In genomic region chr15:85319924-85320668, GRCm38 (mm10) we compare ENCODE assay signal across 20 mouse cellular contexts. TPM values are rescaled to one million over a fixed set of nuclear protein-coding genes. Genes with fewer than 3 reads are reported as not detected.
DNase-seq lines count a peak whose midpoint lies in the region; ATAC-seq and TF ChIP-seq lines count a peak whose summit lies in the region.
"Had no signal": no experiment of that assay in that cellular context is flagged by ENCODE, and none has a peak within 500 bp of the region (broad histone marks: within the 10 kb centered on the region; RNA-seq: fewer than 3 reads in every experiment).

No protein-coding gene starts in this region.

- no peak overlapping the region for H3K4me3 ChIP-seq in bone marrow, adult 2 months (replicated peaks; ENCODE audit: control insufficient read depth, low read depth, low read length)
- H3K4me3 ChIP-seq: embryonic facial prominence, embryonic 10.5 days; heart, embryonic 10.5 days; layer of hippocampus, adult 2 months; liver, embryonic 13.5 days had no signal

- ATAC-seq in activated CD4-positive, CD25-positive, alpha-beta regulatory T cell, adult 4 months, result no peak
- ATAC-seq: CD4-positive, CD25-positive, alpha-beta regulatory T cell, adult 4 months; hindbrain, embryonic 16.5 days had no signal

- intact Hi-C loops in gastrocnemius, postnatal 14 days (cut with DNase I; ENCODE audit: low total_unique reads), result loop anchor here (2.0 to 10.0 kb wide), 4 partner anchors 55 to 261 kb away; no protein-coding TSS in a partner anchor

- H3K4me1 ChIP-seq in bone marrow, adult 2 months (ENCODE audit: control insufficient read depth, insufficient read depth, low read length), result no peaks in the 10 kb centered on the region

- peak; percentile 18; the same call in 1 of the 2 replicates for TF ChIP-seq CTCF in bone marrow, adult 2 months (IDR thresholded peaks at IDR 0.05; ENCODE audit: control insufficient read depth, insufficient read depth, low read length)

- peak; percentile 28 for DNase-seq in gastrocnemius, postnatal 14 days
- no peak for DNase-seq in gastrocnemius, postnatal 10 days
- DNase-seq in ovary, adult 18-20 months (ENCODE audit: low spot score), result peak; percentile 40
- DNase-seq in ovary, postnatal 10 days (ENCODE audit: low spot score), result no peak
- peak; percentile 47 for DNase-seq in adipocyte (ENCODE audit: low spot score)
- DNase-seq in frontal cortex, adult 2 months (ENCODE audit: extremely low spot score in 1 of 2, low spot score in 1 of 2), result no peak
- DNase-seq: cerebellum, adult 11-12 months; gastrocnemius, postnatal 25 days; kidney, adult 11 months; liver, embryonic 13.5 days; lung, postnatal 36 days; thymus, postnatal 14 days had no signal

- no peak overlapping the region for H3K27ac ChIP-seq in bone marrow, adult 2 months (ENCODE audit: control insufficient read depth, insufficient read depth, low read depth, low read length, poor library complexity)
- H3K27ac ChIP-seq: embryonic facial prominence, embryonic 10.5 days; heart, embryonic 10.5 days; kidney, postnatal 0 days; layer of hippocampus, adult 2 months; liver, embryonic 13.5 days had no signal

- no peak for TF ChIP-seq POLR2A in bone marrow, adult 2 months (IDR thresholded peaks at IDR 0.05; ENCODE audit: borderline replicate concordance, control insufficient read depth, low read depth, low read length)

- 86% methylated on average over 11 of the region's 11 CpGs for WGBS in bone marrow, adult 2 months

RNA-seq across cellular contexts. Expression of gene Atxn10, which starts 15.9 kb away (rescaled TPM):
- total RNA-seq in gastrocnemius, postnatal 14 days (2021), result 10 to 100 TPM; 47.7 to 49.8 TPM
- 10 to 100 TPM; 69.7 to 78.9 TPM for total RNA-seq in gastrocnemius, postnatal 10 days (2021)
- 24.4 and 66.8 TPM in 2 replicates for polyA plus RNA-seq in bone marrow, adult 2 months (2011; ENCODE audit: insufficient read depth, insufficient read length, low replicate concordance, missing spikeins)
- 100 to 1,000 TPM; 119 to 138 TPM for polyA plus RNA-seq in activated CD4-positive, CD25-positive, alpha-beta regulatory T cell, adult 4 months (2017; shearing (Covaris generic))
- 254 and 281 TPM in 2 replicates for polyA plus RNA-seq in frontal cortex, adult 2 months (2012; rRNA removed)

Comparison
In these comparisons a context has a peak if more than half of its experiments do, and no peak if none do; other contexts are left out.
1. DNase-seq: peak in gastrocnemius, postnatal 14 days (single experiment), ovary, adult 18-20 months (single experiment) and adipocyte (single experiment); none in gastrocnemius, postnatal 10 days (single experiment), ovary, postnatal 10 days (single experiment) and frontal cortex, adult 2 months (0 of 2).